Mouse (Mus musculus) liver, postnatal 0 days (tissue): ENCODE results near the gene Atp1b4. TPM values are rescaled to one million over a fixed set of nuclear protein-coding genes. Genes with fewer than 3 reads are reported as not detected.
"Not testable (repeated sequence)": the region's sequence is repeated elsewhere in the genome, so short reads cannot be mapped to it uniquely, and the experiment has no call there.

Source experiments
- ATAC-seq: fragments of 200-750 bp; cut with Nextera tagmentation; 2 replicates; pipeline ENCODE4 v1.8.0; 2017; ENCODE audit warnings: mild to moderate bottlenecking, moderate library complexity
- DNase-seq: peaks from one replicate; pipeline ENCODE4 v3.0.0-alpha.2; 2016
- H3K27ac ChIP-seq: fragments of 300-500 bp; sonication (generic); 2 replicates; pipeline ENCODE4 v1.5.1; 2014; ENCODE audit warnings: antibody characterized with exemption, moderate library complexity, mild to moderate bottlenecking, low read depth
- H3K27me3 ChIP-seq: fragments of 300-500 bp; sonication (generic); 2 replicates; pipeline ENCODE4 v1.6.1; 2014; ENCODE audit warnings: low read length, control low read depth, mixed read lengths; ENCODE audit not compliant: insufficient read depth
- H3K36me3 ChIP-seq: fragments of 300-500 bp; sonication (generic); replicated peaks from 2 replicates; pipeline ENCODE4 v1.6.1; 2014; ENCODE audit warnings: mild to moderate bottlenecking, control low read depth, low read length, moderate library complexity, mixed read lengths; ENCODE audit not compliant: insufficient read depth
- H3K4me1 ChIP-seq: fragments of 300-500 bp; sonication (generic); 2 replicates; pipeline ENCODE4 v1.6.1; 2014; ENCODE audit warnings: antibody characterized with exemption, mild to moderate bottlenecking, control low read depth; ENCODE audit not compliant: insufficient read depth
- H3K4me2 ChIP-seq: fragments of 300-500 bp; sonication (generic); 2 replicates; pipeline ENCODE4 v1.6.1; 2014; ENCODE audit warnings: low read depth, mild to moderate bottlenecking, low read length, moderate library complexity, mixed read lengths
- H3K4me3 ChIP-seq: fragments of 300-500 bp; sonication (generic); 2 replicates; pipeline ENCODE4 v1.5.1; 2014; ENCODE audit warnings: low read depth, low read length
- H3K9ac ChIP-seq: fragments of 300-500 bp; sonication (generic); replicated peaks from 2 replicates; pipeline ENCODE4 v1.6.1; 2014; ENCODE audit warnings: mild to moderate bottlenecking, moderate library complexity
- H3K9me3 ChIP-seq: fragments of 300-500 bp; sonication (generic); 2 replicates; pipeline ENCODE4 v1.6.1; 2016; ENCODE audit warnings: mild to moderate bottlenecking, control low read depth, low read length, mixed read lengths
- CTCF ChIP-seq: sonication (generic); IDR thresholded peaks from 2 replicates; pipeline ENCODE4 v1.5.1; 2016; ENCODE audit warnings: antibody characterized with exemption, low read depth
- EP300 ChIP-seq: IDR thresholded peaks from 2 replicates; pipeline ENCODE4 v1.6.1; 2016; ENCODE audit warnings: antibody characterized with exemption, low read depth, mild to moderate bottlenecking
- WGBS: fragments of 180-500 bp; shearing (Covaris S2); extraction: QIAGEN DNeasy Blood & Tissue Kit; methylation state at CpG from one replicate; pipeline ENCODE4 v1.1.7; 2014; ENCODE audit not compliant: insufficient replicate concordance; 5-methylcytosine and 5-hydroxymethylcytosine counted together
- polyA plus RNA-seq: library from polyadenylated mRNA; unstranded; fragments of >200 nt; fragmentation: Nextera tagmentation; extraction: Ambion mirVana; gene quantifications from 2 replicates; pipeline ENCODE4 v1.2.1, GENCODE M21; 2015

The Atp1b4 gene
- polyA plus RNA-seq, 1 experiment from 2014 or later = 0.06 TPM

DNA sequence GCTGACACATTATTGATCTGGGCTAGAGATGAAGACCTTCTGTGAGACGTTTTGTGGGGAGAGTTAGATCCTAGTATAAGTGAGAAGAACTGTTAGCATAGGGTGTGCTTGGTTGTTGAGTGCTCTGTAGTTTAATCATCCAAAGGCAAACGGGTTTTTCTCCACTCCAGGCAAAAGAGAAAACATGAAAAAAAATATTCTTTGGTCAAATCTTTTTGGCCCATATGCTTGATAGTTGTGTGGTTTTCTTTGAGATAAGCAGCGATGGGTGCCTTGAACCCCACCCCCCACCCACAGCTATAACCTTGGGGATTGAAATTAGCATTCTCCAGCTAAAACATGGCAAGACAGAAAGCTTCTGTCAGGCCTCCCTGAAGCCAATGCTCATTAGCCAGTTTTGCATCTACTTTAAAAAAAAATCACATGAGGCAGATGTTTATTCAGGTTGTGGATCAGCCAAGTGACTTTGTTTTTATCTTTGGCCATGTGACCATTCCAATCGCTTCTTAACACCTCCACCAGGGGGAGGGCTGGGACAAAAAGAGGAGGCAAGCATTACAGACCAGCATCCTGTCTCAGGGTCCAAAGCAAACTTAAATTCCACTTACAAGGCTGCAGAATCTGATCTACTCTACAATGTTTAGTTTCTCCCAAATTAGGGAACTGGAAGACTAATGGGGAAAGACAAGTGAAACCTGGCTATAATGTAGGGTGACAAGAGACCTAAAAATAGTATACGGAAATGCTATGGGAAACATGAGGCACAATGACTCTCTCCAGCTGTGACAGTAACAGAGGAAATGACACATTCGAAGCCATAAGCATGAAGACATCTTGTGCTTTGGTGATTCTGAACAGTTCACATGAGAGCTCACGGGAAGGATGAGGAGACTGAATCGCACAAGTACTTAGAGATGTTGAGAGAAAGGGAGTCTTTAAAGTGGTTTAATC, 18.6 kb downstream of the Atp1b4 start:
- Histone ChIP-seq H3K27ac (no peak overlapping the region), H3K4me3 (no peak overlapping the region), H3K9me3 (no peaks in the 10 kb centered on the region), H3K36me3 (no peaks in the 10 kb centered on the region), H3K4me1 (no peaks in the 10 kb centered on the region), H3K4me2 (no peak overlapping the region), H3K27me3 (no peaks in the 10 kb centered on the region), H3K9ac (no peak overlapping the region)
- DNase-seq (peak; percentile 44), ATAC-seq (peak; percentile 45; the same call in 1 of the 2 replicates)
- WGBS = 39% methylated on average over 8 of the region's 8 CpGs
- no peak for TF ChIP-seq EP300
- TF ChIP-seq CTCF = peak; percentile 70

DNA sequence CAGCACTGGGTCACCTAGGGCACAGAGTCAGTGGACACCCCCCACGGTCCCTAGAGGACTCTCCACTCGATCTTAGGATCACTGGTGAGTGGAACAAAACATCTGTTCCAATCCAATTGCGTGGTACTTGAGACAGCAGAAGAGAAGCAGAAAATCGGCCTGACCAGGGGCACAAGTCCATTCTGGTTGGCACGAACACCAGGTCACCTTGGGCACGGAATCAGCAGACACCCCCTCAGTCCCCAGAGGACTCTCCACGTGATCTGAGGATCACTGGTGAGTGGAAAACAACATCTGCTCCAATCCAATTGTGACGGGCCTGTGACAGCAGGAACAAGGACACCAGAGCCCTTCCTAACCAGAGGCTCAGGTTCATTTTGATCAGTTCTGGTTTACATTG, 46.0 kb downstream of the Atp1b4 start:
- Histone ChIP-seq H3K4me1 (no peaks in the 10 kb centered on the region), H3K9me3 (no peaks in the 10 kb centered on the region), H3K4me3 (no peak overlapping the region), H3K27ac (no peak overlapping the region), H3K4me2 (no peak overlapping the region), H3K27me3 (no peaks in the 10 kb centered on the region), H3K9ac (no peak overlapping the region), H3K36me3 (no peaks in the 10 kb centered on the region)
- ATAC-seq (no peak), DNase-seq (no peak)
- 67% methylated on average over 8 of the region's 8 CpGs for WGBS
- TF ChIP-seq CTCF (no peak), EP300 (no peak)

DNA sequence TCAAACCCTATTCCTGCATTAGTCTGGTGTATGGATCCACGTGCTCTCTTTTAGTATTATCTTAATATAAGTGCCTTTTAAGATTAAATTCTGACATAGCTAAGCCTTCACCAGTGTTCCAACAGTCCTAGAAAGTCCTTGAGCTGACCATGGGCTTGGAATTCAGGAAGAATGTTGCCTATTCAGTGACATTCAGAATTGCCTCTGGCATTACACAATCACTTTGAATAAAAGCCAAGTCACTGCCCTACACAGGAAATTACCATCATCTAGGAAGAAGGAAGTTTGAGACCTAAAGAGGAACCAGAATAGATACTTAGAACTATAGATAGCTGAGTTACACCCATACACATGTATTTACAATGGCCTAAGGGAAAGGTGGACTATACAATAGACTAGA, 48.6 kb downstream of the Atp1b4 start:
- DNase-seq, H3K4me3 ChIP-seq, H3K27ac ChIP-seq, H3K4me2 ChIP-seq, H3K4me1 ChIP-seq, H3K27me3 ChIP-seq, H3K9ac ChIP-seq, H3K9me3 ChIP-seq, ATAC-seq, H3K36me3 ChIP-seq: not testable (repeated sequence)
- 60% methylated on average over 1 of the region's 1 CpGs for WGBS

DNA sequence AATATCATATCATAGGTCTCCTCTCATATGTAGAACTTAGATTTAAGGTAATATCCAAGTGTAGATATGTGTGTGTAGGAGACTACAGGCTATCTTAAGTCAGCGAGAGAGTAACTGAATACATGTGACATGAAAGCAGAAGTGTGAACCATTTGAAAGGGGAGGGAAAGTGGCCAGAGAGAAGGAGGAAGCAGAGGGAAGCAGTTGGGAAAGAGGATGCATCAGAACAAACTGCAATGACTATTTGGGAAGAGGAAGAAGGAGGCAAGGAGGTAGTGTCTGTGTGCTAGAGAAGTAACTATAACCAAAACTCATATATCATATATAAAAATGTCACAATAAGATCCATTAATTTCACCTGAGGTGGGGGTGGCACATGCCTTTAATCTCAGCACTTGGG, 57.2 kb downstream of the Atp1b4 start:
- H3K4me1 ChIP-seq, H3K9me3 ChIP-seq, ATAC-seq, H3K4me3 ChIP-seq, H3K9ac ChIP-seq, H3K4me2 ChIP-seq, H3K27ac ChIP-seq, H3K27me3 ChIP-seq, DNase-seq, H3K36me3 ChIP-seq: not testable (repeated sequence)
- 43% methylated on average over 1 of the region's 1 CpGs for WGBS

Other genes with a start within 250 kb of the Atp1b4 start
- gene Rhox10, start 249.7 kb upstream of the Atp1b4 start, polyA plus RNA-seq = not detected in 2 replicates
- gene Rhox11, start 231.0 kb upstream of the Atp1b4 start, polyA plus RNA-seq = not detected in 2 replicates
- gene Rhox12, start 205.3 kb upstream of the Atp1b4 start, polyA plus RNA-seq = not detected in 2 replicates
- gene Rhox13, start 195.0 kb upstream of the Atp1b4 start, polyA plus RNA-seq = not detected in 2 replicates
- 1.3 TPM in 2 replicates for gene Zbtb33, start 126.4 kb upstream of the Atp1b4 start, polyA plus RNA-seq
- gene Tmem255a, start 63.7 kb upstream of the Atp1b4 start, polyA plus RNA-seq = 2.4 and 2.7 TPM in 2 replicates
- 208 and 213 TPM in 2 replicates for gene Lamp2, start 140.3 kb downstream of the Atp1b4 start, polyA plus RNA-seq